Mouse (Mus musculus): ENCODE data around the gene Slc6a11. TPM values are rescaled to one million over a fixed set of nuclear protein-coding genes. Genes with fewer than 3 reads are reported as not detected.

The Slc6a11 gene
- total and polyA plus RNA-seq, 2 experiments from 2014 or later = not detected

DNA sequence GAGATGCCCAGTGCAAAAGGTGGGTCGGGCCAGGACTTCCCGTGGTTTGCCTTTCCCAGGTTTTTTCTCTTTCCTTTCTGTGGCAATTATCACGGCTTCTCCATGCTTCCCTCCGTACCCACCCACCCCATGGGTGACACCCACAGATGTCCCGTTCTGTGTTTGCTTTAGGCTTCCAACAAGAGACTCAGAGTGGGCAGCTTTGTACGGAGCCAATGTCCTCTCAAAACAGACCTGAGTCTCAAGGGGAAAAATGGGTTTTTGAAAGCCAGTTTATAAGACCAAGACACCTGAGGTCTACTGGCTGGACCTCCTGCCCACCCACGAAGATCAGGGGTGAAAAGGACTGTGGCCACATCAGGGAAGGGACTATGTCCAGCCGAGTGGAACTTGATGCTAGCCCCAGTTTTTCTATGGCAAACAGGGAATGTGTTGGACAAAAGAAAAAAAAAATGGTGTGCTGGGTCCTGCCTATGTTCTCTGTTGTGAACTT lies 152.3 kb downstream of the Slc6a11 start:
- no peak for TF ChIP-seq CTCF (IDR thresholded peaks at IDR 0.05; ENCODE audit: low read depth)
- no peak for TF ChIP-seq EP300 (IDR thresholded peaks at IDR 0.05; ENCODE audit: low read depth)
- DNase-seq (ENCODE audit: low spot score) = no peak
- no peak overlapping the region for H3K27ac ChIP-seq (ENCODE audit: low read depth)
- ATAC-seq (ENCODE audit: insufficient read depth, low read depth) = no peak
- H3K36me3 ChIP-seq (replicated peaks; ENCODE audit: control insufficient read depth, insufficient read depth, low read length) = no peaks in the 10 kb centered on the region
- peaks cover 76% of the 10 kb centered on the region for H3K27me3 ChIP-seq (ENCODE audit: control insufficient read depth, insufficient read depth, low read length)
- H3K9me3 ChIP-seq (replicated peaks; ENCODE audit: control insufficient read depth, low read length) = no peaks in the 10 kb centered on the region
- WGBS = 22% methylated on average over 8 of the region's 8 CpGs
- H3K9ac ChIP-seq (replicated peaks; ENCODE audit: low read depth, low read length) = no peak overlapping the region
- no peaks in the 10 kb centered on the region for H3K4me1 ChIP-seq (ENCODE audit: control insufficient read depth, insufficient read depth)
- no peak overlapping the region for H3K4me3 ChIP-seq (ENCODE audit: low read depth, low read length)
- H3K4me2 ChIP-seq (ENCODE audit: low read depth, low read length) = no peak overlapping the region

DNA sequence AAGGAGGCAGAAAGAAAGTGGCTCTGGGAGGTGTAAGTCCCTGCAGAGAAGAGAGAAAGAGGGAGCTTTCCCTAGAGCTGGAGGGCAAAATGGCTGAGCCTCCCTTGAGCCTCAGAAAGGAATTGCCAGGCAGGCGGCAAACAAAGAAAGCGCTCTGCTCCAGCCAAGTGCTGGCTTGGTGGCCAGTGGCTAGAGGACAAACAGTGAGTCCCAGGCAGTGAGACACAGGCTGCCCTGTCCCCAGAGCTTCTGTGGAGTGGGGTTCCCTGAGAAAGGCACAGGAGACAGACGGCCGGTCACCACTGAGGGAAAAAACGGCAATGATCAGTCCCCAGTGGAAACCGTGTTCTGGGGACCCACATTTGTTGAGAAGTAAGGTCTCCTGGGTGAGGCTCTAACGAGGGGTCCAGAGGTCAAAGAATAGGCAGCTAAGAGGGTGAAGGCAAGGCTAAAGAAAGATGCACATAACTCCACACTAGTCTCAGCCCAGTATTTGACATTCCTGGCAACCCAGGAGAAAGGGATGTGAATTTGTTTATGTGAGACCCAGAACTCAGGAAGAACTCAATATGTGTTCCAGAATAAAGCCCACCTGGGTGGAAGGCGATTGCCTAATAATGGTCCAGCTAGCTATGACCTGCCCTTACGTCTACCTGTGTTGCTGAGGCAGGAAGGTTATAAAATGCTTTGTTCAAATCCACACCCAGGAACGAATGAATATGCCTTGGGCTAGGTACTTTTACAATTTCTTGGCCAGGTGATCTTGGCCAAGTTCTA lies 153.1 kb downstream of the Slc6a11 start:
- TF ChIP-seq CTCF (IDR thresholded peaks at IDR 0.05; ENCODE audit: low read depth) = no peak
- TF ChIP-seq EP300 (IDR thresholded peaks at IDR 0.05; ENCODE audit: low read depth) = no peak
- ATAC-seq (ENCODE audit: insufficient read depth, low read depth) (no peak), DNase-seq (ENCODE audit: low spot score) (no peak)
- no peaks in the 10 kb centered on the region for H3K4me1 ChIP-seq (ENCODE audit: control insufficient read depth, insufficient read depth)
- WGBS = 59% methylated on average over 10 of the region's 10 CpGs
- H3K9ac ChIP-seq (replicated peaks; ENCODE audit: low read depth, low read length) = no peak overlapping the region
- no peak overlapping the region for H3K4me2 ChIP-seq (ENCODE audit: low read depth, low read length)
- peaks cover 74% of the 10 kb centered on the region for H3K27me3 ChIP-seq (ENCODE audit: control insufficient read depth, insufficient read depth, low read length)
- H3K27ac ChIP-seq (ENCODE audit: low read depth) = no peak overlapping the region
- no peak overlapping the region for H3K4me3 ChIP-seq (ENCODE audit: low read depth, low read length)
- no peaks in the 10 kb centered on the region for H3K9me3 ChIP-seq (replicated peaks; ENCODE audit: control insufficient read depth, low read length)
- no peaks in the 10 kb centered on the region for H3K36me3 ChIP-seq (replicated peaks; ENCODE audit: control insufficient read depth, insufficient read depth, low read length)

DNA sequence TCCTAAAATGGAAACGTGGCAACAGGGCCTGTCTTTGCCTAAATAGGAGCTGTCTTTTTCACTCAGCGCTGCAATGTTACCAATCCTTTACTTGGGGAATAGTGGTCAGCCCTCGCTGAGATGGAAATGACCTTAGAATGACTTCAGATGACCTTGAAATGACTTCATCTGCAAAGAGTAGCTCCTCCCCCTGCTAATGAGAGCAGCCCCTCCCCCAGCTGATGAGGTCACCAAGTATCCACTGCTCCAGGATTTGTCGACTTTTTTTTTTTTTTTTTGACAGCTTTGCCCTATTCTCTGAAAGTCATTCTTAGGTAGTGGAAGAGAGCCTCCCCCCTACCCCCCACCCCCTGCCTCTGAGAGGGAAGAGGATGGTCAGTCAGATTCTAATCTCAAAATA lies 154.4 kb downstream of the Slc6a11 start:
- H3K36me3 ChIP-seq (replicated peaks; ENCODE audit: control insufficient read depth, insufficient read depth, low read length) = no peaks in the 10 kb centered on the region
- no peak overlapping the region for H3K9ac ChIP-seq (replicated peaks; ENCODE audit: low read depth, low read length)
- no peaks in the 10 kb centered on the region for H3K9me3 ChIP-seq (replicated peaks; ENCODE audit: control insufficient read depth, low read length)
- no peak overlapping the region for H3K27ac ChIP-seq (ENCODE audit: low read depth)
- TF ChIP-seq EP300 (IDR thresholded peaks at IDR 0.05; ENCODE audit: low read depth) = no peak
- no peak for TF ChIP-seq CTCF (IDR thresholded peaks at IDR 0.05; ENCODE audit: low read depth)
- no peak for DNase-seq (ENCODE audit: low spot score)
- H3K4me3 ChIP-seq (ENCODE audit: low read depth, low read length) = no peak overlapping the region
- peaks cover 80% of the 10 kb centered on the region for H3K27me3 ChIP-seq (ENCODE audit: control insufficient read depth, insufficient read depth, low read length)
- H3K4me2 ChIP-seq (ENCODE audit: low read depth, low read length) = no peak overlapping the region
- H3K4me1 ChIP-seq (ENCODE audit: control insufficient read depth, insufficient read depth) = no peaks in the 10 kb centered on the region
- no peak for ATAC-seq (ENCODE audit: insufficient read depth, low read depth)
- WGBS = 18% methylated on average over 4 of the region's 4 CpGs

GRCm38 (mm10) chr6:114289106-114289505 lies 158.1 kb downstream of the Slc6a11 start:
- H3K27me3 ChIP-seq (ENCODE audit: control insufficient read depth, insufficient read depth, low read length) = peaks cover 63% of the 10 kb centered on the region
- no peak for TF ChIP-seq EP300 (IDR thresholded peaks at IDR 0.05; ENCODE audit: low read depth)
- no peak for TF ChIP-seq CTCF (IDR thresholded peaks at IDR 0.05; ENCODE audit: low read depth)
- H3K36me3 ChIP-seq (replicated peaks; ENCODE audit: control insufficient read depth, insufficient read depth, low read length) = no peaks in the 10 kb centered on the region
- ATAC-seq (ENCODE audit: insufficient read depth, low read depth) (no peak), DNase-seq (ENCODE audit: low spot score) (no peak)
- no peak overlapping the region for H3K4me3 ChIP-seq (ENCODE audit: low read depth, low read length)
- no peak overlapping the region for H3K9ac ChIP-seq (replicated peaks; ENCODE audit: low read depth, low read length)
- H3K27ac ChIP-seq (ENCODE audit: low read depth) = no peak overlapping the region
- WGBS = 25% methylated on average over 7 of the region's 7 CpGs
- H3K4me2 ChIP-seq (ENCODE audit: low read depth, low read length) = no peak overlapping the region
- H3K4me1 ChIP-seq (ENCODE audit: control insufficient read depth, insufficient read depth) = no peaks in the 10 kb centered on the region
- H3K9me3 ChIP-seq (replicated peaks; ENCODE audit: control insufficient read depth, low read length) = no peaks in the 10 kb centered on the region

- Histone ChIP-seq H3K36me3 (replicated peaks; ENCODE audit: control insufficient read depth, insufficient read depth, low read length) (no peaks in the 10 kb centered on the region), H3K9ac (replicated peaks; ENCODE audit: low read depth, low read length) (no peak overlapping the region), H3K4me3 (ENCODE audit: low read depth, low read length) (no peak overlapping the region), H3K27me3 (ENCODE audit: control insufficient read depth, insufficient read depth, low read length) (peaks cover 52% of the 10 kb centered on the region), H3K4me1 (ENCODE audit: control insufficient read depth, insufficient read depth) (no peaks in the 10 kb centered on the region), H3K27ac (ENCODE audit: low read depth) (no peak overlapping the region), H3K9me3 (replicated peaks; ENCODE audit: control insufficient read depth, low read length) (no peaks in the 10 kb centered on the region), H3K4me2 (ENCODE audit: low read depth, low read length) (no peak overlapping the region)
- ATAC-seq (ENCODE audit: insufficient read depth, low read depth) (no peak), DNase-seq (ENCODE audit: low spot score) (no peak)
- TF ChIP-seq EP300 (IDR thresholded peaks at IDR 0.05; ENCODE audit: low read depth) (no peak), CTCF (IDR thresholded peaks at IDR 0.05; ENCODE audit: low read depth) (no peak)
- WGBS = 44% methylated on average over 8 of the region's 8 CpGs
Measured at GRCm38 (mm10) chr6:114290184-114290583, 159.1 kb downstream of the Slc6a11 start.

DNA sequence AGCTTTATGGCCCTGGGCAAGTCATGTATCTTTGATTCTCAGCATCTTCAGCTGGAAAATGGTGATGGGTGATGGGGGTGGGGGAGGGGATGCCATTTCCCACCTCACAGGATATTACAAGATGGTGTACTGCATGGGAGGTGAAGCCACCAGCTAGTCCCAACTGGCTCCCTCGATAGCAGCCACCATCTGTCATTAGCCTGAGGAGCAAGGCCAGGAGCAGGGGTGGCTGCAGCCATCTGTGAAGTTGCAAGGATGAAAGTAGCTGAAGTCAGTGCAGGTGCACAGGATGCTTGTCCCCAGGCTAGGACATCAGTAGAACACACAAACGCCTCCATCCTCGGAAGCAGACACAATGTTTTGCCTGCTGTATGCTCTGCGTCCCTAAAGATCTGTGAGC lies 159.9 kb downstream of the Slc6a11 start:
- no peak for TF ChIP-seq CTCF (IDR thresholded peaks at IDR 0.05; ENCODE audit: low read depth)
- TF ChIP-seq EP300 (IDR thresholded peaks at IDR 0.05; ENCODE audit: low read depth) = no peak
- 52% methylated on average over 4 of the region's 4 CpGs for WGBS

More for the DNA sequence above, 159.9 kb downstream of the Slc6a11 start:
- H3K4me3 ChIP-seq (ENCODE audit: low read depth, low read length) = no peak overlapping the region
- no peak overlapping the region for H3K9ac ChIP-seq (replicated peaks; ENCODE audit: low read depth, low read length)
- DNase-seq (ENCODE audit: low spot score) = no peak
- H3K36me3 ChIP-seq (replicated peaks; ENCODE audit: control insufficient read depth, insufficient read depth, low read length) = no peaks in the 10 kb centered on the region
- H3K4me1 ChIP-seq (ENCODE audit: control insufficient read depth, insufficient read depth) = no peaks in the 10 kb centered on the region
- H3K9me3 ChIP-seq (replicated peaks; ENCODE audit: control insufficient read depth, low read length) = no peaks in the 10 kb centered on the region
- no peak for ATAC-seq (ENCODE audit: insufficient read depth, low read depth)
- H3K4me2 ChIP-seq (ENCODE audit: low read depth, low read length) = no peak overlapping the region
- no peak overlapping the region for H3K27ac ChIP-seq (ENCODE audit: low read depth)
- H3K27me3 ChIP-seq (ENCODE audit: control insufficient read depth, insufficient read depth, low read length) = peaks cover 45% of the 10 kb centered on the region
